In the genomic region with DNA sequence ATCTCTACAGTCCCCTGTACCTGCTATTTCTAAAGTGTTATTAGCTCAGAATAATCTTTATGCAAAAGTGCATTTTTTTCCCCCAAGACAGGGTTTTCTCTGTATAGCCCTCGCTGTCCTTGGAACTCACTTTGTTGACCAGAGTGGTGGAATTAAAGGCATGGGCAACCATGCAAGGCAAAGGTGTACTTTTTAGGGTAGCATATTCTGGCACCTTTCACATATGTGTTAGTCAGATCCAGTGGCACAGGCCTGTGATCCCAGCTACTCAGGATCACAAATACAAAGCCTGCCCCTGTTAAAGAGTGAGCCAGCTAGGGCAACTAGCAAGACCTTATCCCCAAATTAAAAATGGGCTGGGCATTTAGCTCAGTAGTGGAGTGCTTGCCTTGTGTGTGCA, we compare ENCODE assay signal across 18 mouse cellular contexts. TPM values are rescaled to one million over a fixed set of nuclear protein-coding genes. Genes with fewer than 3 reads are reported as not detected.
"Had no signal": no experiment of that assay in that cellular context is flagged by ENCODE, and none has a peak within 500 bp of the region (broad histone marks: within the 10 kb centered on the region; RNA-seq: fewer than 3 reads in every experiment).

No protein-coding gene starts in this region.

- H3K27ac ChIP-seq: left cerebral cortex, adult 2 months; liver, embryonic 13.5 days; macrophage; midbrain, embryonic 12.5 days; midbrain, embryonic 15.5 days; neural tube, embryonic 12.5 days; neural tube, embryonic 15.5 days had no signal

- ATAC-seq: intestine, postnatal 0 days; midbrain, embryonic 15.5 days had no signal

- H3K4me2 ChIP-seq: liver, embryonic 13.5 days; midbrain, embryonic 12.5 days; midbrain, embryonic 15.5 days; neural tube, embryonic 12.5 days; neural tube, embryonic 15.5 days had no signal

- H3K4me1 ChIP-seq: midbrain, embryonic 12.5 days; midbrain, embryonic 15.5 days; neural tube, embryonic 12.5 days; neural tube, embryonic 15.5 days had no signal

- H3K27me3 ChIP-seq: liver, embryonic 13.5 days; midbrain, embryonic 12.5 days; midbrain, embryonic 15.5 days; neural tube, embryonic 12.5 days; neural tube, embryonic 15.5 days had no signal

- H3K9me3 ChIP-seq: liver, embryonic 13.5 days; midbrain, embryonic 12.5 days; midbrain, embryonic 15.5 days; neural tube, embryonic 12.5 days; neural tube, embryonic 15.5 days had no signal

- H3K4me3 ChIP-seq: left cerebral cortex, adult 2 months; liver, embryonic 13.5 days; midbrain, embryonic 12.5 days; midbrain, embryonic 15.5 days; neural tube, embryonic 12.5 days; neural tube, embryonic 15.5 days had no signal

- DNase-seq: layer of hippocampus, postnatal 36 days; liver, embryonic 13.5 days; lung, adult 2 months; right cerebral cortex, adult 18-20 months; right cerebral cortex, postnatal 14 days; right cerebral cortex, postnatal 4 days; thymus, postnatal 25 days had no signal

- H3K9ac ChIP-seq: liver, embryonic 13.5 days; midbrain, embryonic 12.5 days; midbrain, embryonic 15.5 days; neural tube, embryonic 12.5 days; neural tube, embryonic 15.5 days had no signal

RNA-seq across cellular contexts. Expression of a gene that starts 17.3 kb away (rescaled TPM):
- polyA plus RNA-seq: intestine, embryonic 14.5 days; intestine, postnatal 0 days; limb, embryonic 11.5 days; macrophage; midbrain, embryonic 12.5 days; midbrain, embryonic 15.5 days; neural tube, embryonic 15.5 days; stomach, embryonic 14.5 days; thymus, postnatal 0 days had no signal

RNA-seq across cellular contexts. Expression of a gene that starts 36.8 kb away (rescaled TPM):
- polyA plus RNA-seq: macrophage had no signal
